10 mouse cellular contexts compared by ENCODE assay signal in genomic region chr15:25886581-25887011, GRCm38 (mm10). TPM values are rescaled to one million over a fixed set of nuclear protein-coding genes. Genes with fewer than 3 reads are reported as not detected.
DNase-seq lines count a peak whose midpoint lies in the region; ATAC-seq and TF ChIP-seq lines count a peak whose summit lies in the region.
"Had no signal": no experiment of that assay in that cellular context is flagged by ENCODE, and none has a peak within 500 bp of the region (broad histone marks: within the 10 kb centered on the region; RNA-seq: fewer than 3 reads in every experiment).

No protein-coding gene starts in this region.

- no peak for TF ChIP-seq CTCF in layer of hippocampus, adult 2 months (conservative IDR thresholded peaks at IDR 0.05)

- intact Hi-C loops in heart, postnatal 14 days (cut with DNase I), result no loop called here

- ATAC-seq in granulocyte monocyte progenitor cell, adult 5-6 weeks (replicated peaks; ENCODE audit: poor library complexity, severe bottlenecking), result no peak
- ATAC-seq in forebrain, embryonic 11.5 days (replicated peaks; ENCODE audit: low FRiP score), result no peak

- H3K27me3 ChIP-seq in forebrain, embryonic 11.5 days (ENCODE audit: control insufficient read depth, insufficient read depth, low read length), result no peaks in the 10 kb centered on the region
- H3K27me3 ChIP-seq: heart, embryonic 15.5 days had no signal

- 88% methylated on average over 6 of the region's 6 CpGs for WGBS in forebrain, embryonic 11.5 days

- H3K9ac ChIP-seq in forebrain, embryonic 11.5 days (ENCODE audit: low read length), result no peak overlapping the region
- H3K9ac ChIP-seq: heart, embryonic 15.5 days had no signal

- no peaks in the 10 kb centered on the region for H3K36me3 ChIP-seq in forebrain, embryonic 11.5 days (ENCODE audit: control insufficient read depth, insufficient read depth, low read length)
- H3K36me3 ChIP-seq: heart, embryonic 15.5 days had no signal

- peak; percentile 32 to 59 for DNase-seq in heart, postnatal 14 days
- no peak for DNase-seq in heart, adult 8-10 months (ENCODE audit: low spot score)
- DNase-seq in frontal cortex, postnatal 36 days (ENCODE audit: low spot score in 2 of 2), result peak; percentile 55 to 64
- peak; percentile 51 to 70 for DNase-seq in layer of hippocampus, adult 2 months (ENCODE audit: low spot score in 2 of 2)
- peak; percentile 86 for DNase-seq in lung, postnatal 36 days
- no peak for DNase-seq in thymus, postnatal 25 days
- DNase-seq in forebrain, embryonic 11.5 days (ENCODE audit: low spot score), result no peak

- peak overlapping the region; percentile 10; the same call in 1 of the 2 replicates for H3K27ac ChIP-seq in layer of hippocampus, adult 2 months
- H3K27ac ChIP-seq in forebrain, embryonic 11.5 days (ENCODE audit: low read depth, low read length), result no peak overlapping the region
- H3K27ac ChIP-seq: heart, embryonic 15.5 days had no signal

- no peaks in the 10 kb centered on the region for H3K9me3 ChIP-seq in forebrain, embryonic 11.5 days (ENCODE audit: control insufficient read depth, low read length)
- H3K9me3 ChIP-seq: heart, embryonic 15.5 days had no signal

- no peak overlapping the region for H3K4me3 ChIP-seq in layer of hippocampus, adult 2 months
- no peak overlapping the region for H3K4me3 ChIP-seq in forebrain, embryonic 11.5 days (ENCODE audit: low read depth, low read length)
- H3K4me3 ChIP-seq: heart, embryonic 15.5 days; megakaryocyte, embryonic 14.5 days had no signal

- no peak overlapping the region for H3K4me2 ChIP-seq in forebrain, embryonic 11.5 days (ENCODE audit: low read depth, low read length, severe bottlenecking)
- H3K4me2 ChIP-seq: heart, embryonic 15.5 days had no signal

- H3K4me1 ChIP-seq in forebrain, embryonic 11.5 days (replicated peaks; ENCODE audit: control insufficient read depth, insufficient read depth, low read length), result no peaks in the 10 kb centered on the region
- H3K4me1 ChIP-seq: heart, embryonic 15.5 days had no signal

RNA-seq across cellular contexts. Expression of gene Retreg1, which starts 43.6 kb away (rescaled TPM):
- 100 to 1,000 TPM; 159 to 163 TPM for total RNA-seq in heart, postnatal 14 days (2021)
- 100 to 1,000 TPM; 197 to 344 (median 283) TPM for total RNA-seq in heart, adult 8-10 months (2022)
- 10 to 100 TPM; 27.3 to 28.6 TPM for total RNA-seq in layer of hippocampus, adult 2 months (2021)
- 15.5 and 23.1 TPM in 2 replicates for total RNA-seq in granulocyte monocyte progenitor cell, adult 5-6 weeks (2014; fragmentation: Nextera tagmentation)
- 30.4 and 37.6 TPM in 2 replicates for total RNA-seq in granulocyte monocyte progenitor cell, adult 5-6 weeks (2017)
- 2.1 and 2.2 TPM in 2 replicates for polyA plus RNA-seq in forebrain, embryonic 11.5 days (2014; fragmentation: Nextera tagmentation; extraction: Ambion mirVana)

Comparison
In these comparisons a context has a peak if more than half of its experiments do, and no peak if none do; other contexts are left out.
1. DNase-seq: peak in heart, postnatal 14 days (2 of 2), frontal cortex, postnatal 36 days (2 of 2), layer of hippocampus, adult 2 months (2 of 2) and lung, postnatal 36 days (single experiment); none in heart, adult 8-10 months (single experiment), thymus, postnatal 25 days (single experiment) and forebrain, embryonic 11.5 days (single experiment).
2. RNA of gene Retreg1, which starts 43.6 kb away (total RNA-seq): 197 to 344 TPM in heart, adult 8-10 months and 159 to 163 TPM in heart, postnatal 14 days; 15.5 to 37.6 TPM in granulocyte monocyte progenitor cell, adult 5-6 weeks and 27.3 to 28.6 TPM in layer of hippocampus, adult 2 months; every median in the first group is over 4 times any median in the second.